Mouse (Mus musculus): ENCODE results near the gene Gm266. TPM values are rescaled to one million over a fixed set of nuclear protein-coding genes. Genes with fewer than 3 reads are reported as not detected.
A peak's percentile ranks its signal among the peaks of the same experiment; 100 is the strongest.
"Not testable (repeated sequence)": the region's sequence is repeated elsewhere in the genome, so short reads cannot be mapped to it uniquely, and the experiment has no call there.

Gene Gm266
- polyA plus RNA-seq, 1 experiment from 2014 or later: 20.8 TPM

- no peak for ATAC-seq (ENCODE audit: insufficient number of reproducible peaks, low FRiP score, low TSS enrichment, low read depth)
- no peaks in the 10 kb centered on the region; the same call in 1 of the 2 replicates for H3K9me3 ChIP-seq (replicated peaks)
- no peaks in the 10 kb centered on the region for H3K4me1 ChIP-seq
- WGBS: 80% methylated on average over 6 of the region's 6 CpGs
- no peak overlapping the region for H3K4me3 ChIP-seq (replicated peaks)
- no peaks in the 10 kb centered on the region for H3K36me3 ChIP-seq
- H3K27ac ChIP-seq (replicated peaks): no peak overlapping the region
- H3K9ac ChIP-seq: no peak overlapping the region
- no peak overlapping the region for H3K4me2 ChIP-seq (replicated peaks)
- H3K27me3 ChIP-seq: no peaks in the 10 kb centered on the region
These were observed 31.2 kb upstream of the Gm266 start for GRCm38 (mm10) chr12:111516826-111517225.

- 91% methylated on average over 5 of the region's 5 CpGs for WGBS
These were observed 30.3 kb upstream of the Gm266 start for GRCm38 (mm10) chr12:111515920-111516319.

GRCm38 (mm10) chr12:111514874-111515649 lies 29.4 kb upstream of the Gm266 start:
- H3K27me3 ChIP-seq: no peaks in the 10 kb centered on the region

More at GRCm38 (mm10) chr12:111515920-111516319, 30.3 kb upstream of the Gm266 start:
- Histone ChIP-seq H3K4me3 (replicated peaks) (no peak overlapping the region), H3K27ac (replicated peaks) (no peak overlapping the region), H3K36me3 (no peaks in the 10 kb centered on the region), H3K9me3 (replicated peaks) (no peaks in the 10 kb centered on the region), H3K4me2 (replicated peaks) (no peak overlapping the region), H3K4me1 (no peaks in the 10 kb centered on the region), H3K9ac (no peak overlapping the region), H3K27me3 (no peaks in the 10 kb centered on the region)
- no peak for ATAC-seq (ENCODE audit: insufficient number of reproducible peaks, low FRiP score, low TSS enrichment, low read depth)

GRCm38 (mm10) chr12:111514231-111514792 lies 28.7 kb upstream of the Gm266 start:
- WGBS: 54% methylated on average over 7 of the region's 7 CpGs
- Histone ChIP-seq H3K36me3 (no peaks in the 10 kb centered on the region), H3K27ac (replicated peaks) (no peak overlapping the region), H3K27me3 (no peaks in the 10 kb centered on the region), H3K4me3 (replicated peaks) (no peak overlapping the region), H3K4me2 (replicated peaks) (no peak overlapping the region), H3K9ac (no peak overlapping the region), H3K9me3 (replicated peaks) (no peaks in the 10 kb centered on the region), H3K4me1 (no peaks in the 10 kb centered on the region)
- ATAC-seq (ENCODE audit: insufficient number of reproducible peaks, low FRiP score, low TSS enrichment, low read depth): no peak

More at GRCm38 (mm10) chr12:111514874-111515649, 29.4 kb upstream of the Gm266 start:
- Histone ChIP-seq H3K4me1 (no peaks in the 10 kb centered on the region), H3K4me3 (replicated peaks) (no peak overlapping the region), H3K9me3 (replicated peaks) (no peaks in the 10 kb centered on the region), H3K27ac (replicated peaks) (no peak overlapping the region), H3K9ac (no peak overlapping the region), H3K4me2 (replicated peaks) (no peak overlapping the region), H3K36me3 (no peaks in the 10 kb centered on the region)
- WGBS: 81% methylated on average over 7 of the region's 7 CpGs
- no peak for ATAC-seq (ENCODE audit: insufficient number of reproducible peaks, low FRiP score, low TSS enrichment, low read depth)

- no peak overlapping the region for H3K9ac ChIP-seq
- H3K36me3 ChIP-seq: no peaks in the 10 kb centered on the region
- no peak overlapping the region for H3K4me2 ChIP-seq (replicated peaks)
- H3K9me3 ChIP-seq (replicated peaks): no peaks in the 10 kb centered on the region
- no peak overlapping the region for H3K4me3 ChIP-seq (replicated peaks)
- no peaks in the 10 kb centered on the region for H3K27me3 ChIP-seq
- 67% methylated on average over 5 of the region's 5 CpGs for WGBS
- H3K4me1 ChIP-seq: no peaks in the 10 kb centered on the region
- no peak for ATAC-seq (ENCODE audit: insufficient number of reproducible peaks, low FRiP score, low TSS enrichment, low read depth)
- H3K27ac ChIP-seq (replicated peaks): no peak overlapping the region
These were observed 28.1 kb upstream of the Gm266 start for GRCm38 (mm10) chr12:111513673-111514072.

- no peak overlapping the region for H3K27ac ChIP-seq (replicated peaks)
- no peak for ATAC-seq (ENCODE audit: insufficient number of reproducible peaks, low FRiP score, low TSS enrichment, low read depth)
- H3K27me3 ChIP-seq: no peaks in the 10 kb centered on the region
- H3K9me3 ChIP-seq (replicated peaks): no peaks in the 10 kb centered on the region
- H3K9ac ChIP-seq: no peak overlapping the region
- no peak overlapping the region for H3K4me3 ChIP-seq (replicated peaks)
- no peaks in the 10 kb centered on the region for H3K4me1 ChIP-seq
- no peak overlapping the region for H3K4me2 ChIP-seq (replicated peaks)
- no peaks in the 10 kb centered on the region for H3K36me3 ChIP-seq
- 74% methylated on average over 12 of the region's 12 CpGs for WGBS
These were observed 27.0 kb upstream of the Gm266 start for GRCm38 (mm10) chr12:111512572-111513063.

- not testable (repeated sequence) for H3K36me3 ChIP-seq; H3K9ac ChIP-seq; H3K4me3 ChIP-seq (replicated peaks); H3K4me1 ChIP-seq; ATAC-seq (ENCODE audit: insufficient number of reproducible peaks, low FRiP score, low TSS enrichment, low read depth); H3K4me2 ChIP-seq (replicated peaks); H3K9me3 ChIP-seq (replicated peaks); H3K27me3 ChIP-seq; H3K27ac ChIP-seq (replicated peaks)
- WGBS: 75% methylated on average over 3 of the region's 3 CpGs
These were observed 22.8 kb upstream of the Gm266 start for GRCm38 (mm10) chr12:111508438-111508837.

- Histone ChIP-seq H3K9me3 (replicated peaks) (no peaks in the 10 kb centered on the region), H3K27ac (replicated peaks) (no peak overlapping the region), H3K4me3 (replicated peaks) (no peak overlapping the region), H3K9ac (no peak overlapping the region; the same call in 1 of the 2 replicates), H3K27me3 (no peaks in the 10 kb centered on the region), H3K4me2 (replicated peaks) (no peak overlapping the region), H3K4me1 (peaks cover 9% of the 10 kb centered on the region), H3K36me3 (no peaks in the 10 kb centered on the region)
- ATAC-seq (ENCODE audit: insufficient number of reproducible peaks, low FRiP score, low TSS enrichment, low read depth): no peak
- WGBS: 85% methylated on average over 10 of the region's 10 CpGs
These were observed 22.3 kb upstream of the Gm266 start for GRCm38 (mm10) chr12:111507962-111508361.

GRCm38 (mm10) chr12:111507001-111507400 lies 21.4 kb upstream of the Gm266 start:
- ATAC-seq (ENCODE audit: insufficient number of reproducible peaks, low FRiP score, low TSS enrichment, low read depth): no peak
- peaks cover 9% of the 10 kb centered on the region for H3K4me1 ChIP-seq
- no peak overlapping the region for H3K4me2 ChIP-seq (replicated peaks)
- H3K36me3 ChIP-seq: no peaks in the 10 kb centered on the region
- H3K27me3 ChIP-seq: no peaks in the 10 kb centered on the region
- no peak overlapping the region for H3K9ac ChIP-seq
- WGBS: 61% methylated on average over 5 of the region's 5 CpGs
- H3K27ac ChIP-seq (replicated peaks): no peak overlapping the region
- no peaks in the 10 kb centered on the region for H3K9me3 ChIP-seq (replicated peaks)
- H3K4me3 ChIP-seq (replicated peaks): no peak overlapping the region

GRCm38 (mm10) chr12:111504904-111505303 lies 19.3 kb upstream of the Gm266 start:
- H3K27me3 ChIP-seq: no peaks in the 10 kb centered on the region
- no peaks in the 10 kb centered on the region for H3K36me3 ChIP-seq
- H3K4me3 ChIP-seq (replicated peaks): peak overlapping the region; percentile 33
- peaks cover 9% of the 10 kb centered on the region for H3K4me1 ChIP-seq
- H3K27ac ChIP-seq (replicated peaks): no peak overlapping the region
- 2% methylated on average over 12 of the region's 12 CpGs for WGBS
- H3K9ac ChIP-seq: no peak overlapping the region
- ATAC-seq (ENCODE audit: insufficient number of reproducible peaks, low FRiP score, low TSS enrichment, low read depth): peak; percentile 75
- no peaks in the 10 kb centered on the region for H3K9me3 ChIP-seq (replicated peaks)
- H3K4me2 ChIP-seq (replicated peaks): peak overlapping the region; percentile 49

GRCm38 (mm10) chr12:111503571-111503970 lies 17.9 kb upstream of the Gm266 start:
- Histone ChIP-seq H3K9me3 (replicated peaks) (no peaks in the 10 kb centered on the region), H3K36me3 (no peaks in the 10 kb centered on the region), H3K27me3 (no peaks in the 10 kb centered on the region), H3K4me3 (replicated peaks) (no peak overlapping the region), H3K4me1 (peaks cover 9% of the 10 kb centered on the region), H3K4me2 (replicated peaks) (no peak overlapping the region), H3K27ac (replicated peaks) (no peak overlapping the region), H3K9ac (no peak overlapping the region)
- 72% methylated on average over 5 of the region's 5 CpGs for WGBS
- no peak for ATAC-seq (ENCODE audit: insufficient number of reproducible peaks, low FRiP score, low TSS enrichment, low read depth)

All from embryonic facial prominence, embryonic 15.5 days (tissue).